Mouse (Mus musculus) stomach, postnatal 0 days (tissue): ENCODE results near the gene Mknk2. TPM values are rescaled to one million over a fixed set of nuclear protein-coding genes. Genes with fewer than 3 reads are reported as not detected.

Source experiments
- ATAC-seq: fragments of 200-750 bp; cut with Nextera tagmentation; 2 replicates; pipeline ENCODE4 v1.8.0; 2017; ENCODE audit not compliant: low FRiP score, low TSS enrichment
- DNase-seq: peaks from one replicate; pipeline ENCODE4 v3.0.0-alpha.2; 2016; ENCODE audit warnings: low spot score
- H3K27ac ChIP-seq: fragments of 300-500 bp; sonication (generic); replicated peaks from 2 replicates; pipeline ENCODE4 v1.5.1; 2014; ENCODE audit warnings: mild to moderate bottlenecking, control low read depth
- H3K27me3 ChIP-seq: fragments of 300-500 bp; sonication (generic); 2 replicates; pipeline ENCODE4 v1.6.1; 2014; ENCODE audit warnings: low read length; ENCODE audit not compliant: control insufficient read depth, insufficient read depth
- H3K36me3 ChIP-seq: fragments of 300-500 bp; sonication (generic); 2 replicates; pipeline ENCODE4 v1.6.1; 2014; ENCODE audit warnings: low read length, mixed read lengths; ENCODE audit not compliant: control insufficient read depth, insufficient read depth
- H3K4me1 ChIP-seq: fragments of 300-500 bp; sonication (generic); replicated peaks from 2 replicates; pipeline ENCODE4 v1.6.1; 2014; ENCODE audit warnings: antibody characterized with exemption; ENCODE audit not compliant: control insufficient read depth, insufficient read depth
- H3K4me2 ChIP-seq: fragments of 300-500 bp; sonication (generic); replicated peaks from 2 replicates; pipeline ENCODE4 v1.6.1; 2014; ENCODE audit warnings: low read depth, mild to moderate bottlenecking, control low read depth, moderate library complexity
- H3K4me3 ChIP-seq: fragments of 300-500 bp; sonication (generic); 2 replicates; pipeline ENCODE4 v1.5.1; 2014; ENCODE audit warnings: low read depth, low read length, control low read depth
- H3K9ac ChIP-seq: fragments of 300-500 bp; sonication (generic); 2 replicates; pipeline ENCODE4 v1.6.1; 2014; ENCODE audit warnings: mild to moderate bottlenecking, low read length, control low read depth, mixed read lengths
- H3K9me3 ChIP-seq: fragments of 300-500 bp; sonication (generic); 2 replicates; pipeline ENCODE4 v1.6.1; 2016; ENCODE audit warnings: low read length; ENCODE audit not compliant: control insufficient read depth
- CTCF ChIP-seq: IDR thresholded peaks from 2 replicates; pipeline ENCODE4 v1.5.1; 2016; ENCODE audit warnings: antibody characterized with exemption, low read depth, mild to moderate bottlenecking, moderate library complexity
- EP300 ChIP-seq: optimal IDR thresholded peaks from 2 replicates; pipeline ENCODE3; 2016; ENCODE audit warnings: antibody characterized with exemption
- WGBS: fragments of 180-500 bp; shearing (Covaris S2); extraction: QIAGEN DNeasy Blood & Tissue Kit; methylation state at CpG from one replicate; pipeline ENCODE4 v1.1.7; 2014; 5-methylcytosine and 5-hydroxymethylcytosine counted together
- polyA plus RNA-seq: library from polyadenylated mRNA; unstranded; fragments of >200 nt; fragmentation: Nextera tagmentation; extraction: Ambion mirVana; gene quantifications from 2 replicates; pipeline ENCODE4 v1.2.1, GENCODE M21; 2015

Mknk2 gene
- polyA plus RNA-seq, 1 experiment from 2014 or later = 55.2 TPM

- Histone ChIP-seq H3K9ac (no peak overlapping the region), H3K4me2 (no peak overlapping the region), H3K27me3 (no peaks in the 10 kb centered on the region), H3K9me3 (no peaks in the 10 kb centered on the region), H3K27ac (no peak overlapping the region), H3K4me3 (no peak overlapping the region), H3K36me3 (peaks cover 27% of the 10 kb centered on the region), H3K4me1 (no peaks in the 10 kb centered on the region)
- ATAC-seq = no peak
- no peak for TF ChIP-seq CTCF
- no peak for TF ChIP-seq EP300
- no peak for DNase-seq
- 94% methylated on average over 3 of the region's 3 CpGs for WGBS
These were observed 8.7 kb upstream of the Mknk2 start for GRCm38 (mm10) chr10:80686617-80687016.

- Histone ChIP-seq H3K9ac (no peak overlapping the region), H3K4me2 (no peak overlapping the region), H3K27me3 (no peaks in the 10 kb centered on the region), H3K36me3 (peaks cover 23% of the 10 kb centered on the region), H3K9me3 (no peaks in the 10 kb centered on the region), H3K4me3 (no peak overlapping the region), H3K27ac (no peak overlapping the region), H3K4me1 (no peaks in the 10 kb centered on the region)
- WGBS = 65% methylated on average over 4 of the region's 4 CpGs
- no peak for DNase-seq
- TF ChIP-seq CTCF = no peak
- no peak for TF ChIP-seq EP300
- ATAC-seq = no peak
These were observed 7.1 kb upstream of the Mknk2 start for GRCm38 (mm10) chr10:80684984-80685383.

- Histone ChIP-seq H3K4me3 (no peak overlapping the region), H3K9me3 (no peaks in the 10 kb centered on the region), H3K4me1 (peaks cover 2% of the 10 kb centered on the region), H3K36me3 (peaks cover 16% of the 10 kb centered on the region), H3K4me2 (no peak overlapping the region), H3K27ac (no peak overlapping the region), H3K9ac (no peak overlapping the region), H3K27me3 (no peaks in the 10 kb centered on the region)
- DNase-seq (peak; percentile 80), ATAC-seq (peak; percentile 43; the same call in 1 of the 2 replicates)
- WGBS = 55% methylated on average over 6 of the region's 6 CpGs
- TF ChIP-seq CTCF (peak; percentile 93), EP300 (no peak)
These were observed 6.3 kb upstream of the Mknk2 start for GRCm38 (mm10) chr10:80684214-80684613.

- Histone ChIP-seq H3K4me3 (no peak overlapping the region), H3K36me3 (peaks cover 15% of the 10 kb centered on the region; the same call in 1 of the 2 replicates), H3K9ac (no peak overlapping the region), H3K4me1 (peaks cover 7% of the 10 kb centered on the region), H3K27me3 (no peaks in the 10 kb centered on the region), H3K27ac (no peak overlapping the region), H3K9me3 (no peaks in the 10 kb centered on the region), H3K4me2 (no peak overlapping the region)
- DNase-seq (no peak), ATAC-seq (no peak)
- WGBS = 88% methylated on average over 1 of the region's 1 CpGs
- TF ChIP-seq CTCF (no peak), EP300 (no peak)
These were observed 5.7 kb upstream of the Mknk2 start for GRCm38 (mm10) chr10:80683647-80684046.

GRCm38 (mm10) chr10:80682003-80682402 lies 4.1 kb upstream of the Mknk2 start:
- no peaks in the 10 kb centered on the region for H3K9me3 ChIP-seq
- WGBS = 91% methylated on average over 6 of the region's 6 CpGs
- no peaks in the 10 kb centered on the region for H3K27me3 ChIP-seq
- H3K4me2 ChIP-seq = no peak overlapping the region
- H3K4me1 ChIP-seq = peaks cover 21% of the 10 kb centered on the region
- no peak overlapping the region for H3K9ac ChIP-seq
- H3K4me3 ChIP-seq = no peak overlapping the region
- TF ChIP-seq CTCF (no peak), EP300 (no peak)
- no peak overlapping the region for H3K27ac ChIP-seq
- no peak for ATAC-seq
- peaks cover 15% of the 10 kb centered on the region; the same call in 1 of the 2 replicates for H3K36me3 ChIP-seq
- no peak for DNase-seq

GRCm38 (mm10) chr10:80680260-80680696 lies 2.4 kb upstream of the Mknk2 start:
- no peak for ATAC-seq
- Histone ChIP-seq H3K4me3 (no peak overlapping the region), H3K36me3 (peaks cover 4% of the 10 kb centered on the region; the same call in 1 of the 2 replicates), H3K27me3 (no peaks in the 10 kb centered on the region), H3K4me1 (peaks cover 22% of the 10 kb centered on the region), H3K9ac (no peak overlapping the region), H3K27ac (peak overlapping the region; percentile 100; the same call in 1 of the 2 replicates), H3K9me3 (no peaks in the 10 kb centered on the region), H3K4me2 (no peak overlapping the region)
- WGBS = 65% methylated on average over 2 of the region's 2 CpGs
- no peak for DNase-seq
- no peak for TF ChIP-seq EP300
- TF ChIP-seq CTCF = no peak
